ENCODE assay signal across 8 mouse cellular contexts in genomic region chr5:144964872-144965638, GRCm38 (mm10). TPM values are rescaled to one million over a fixed set of nuclear protein-coding genes. Genes with fewer than 3 reads are reported as not detected.
DNase-seq lines count a peak whose midpoint lies in the region; ATAC-seq and TF ChIP-seq lines count a peak whose summit lies in the region.

No protein-coding gene starts in this region.

- ATAC-seq in heart, embryonic 14.5 days (ENCODE audit: insufficient number of reproducible peaks, insufficient read depth, low FRiP score, low read depth) = peak; percentile 72
- ATAC-seq in liver, embryonic 14.5 days (ENCODE audit: insufficient read depth) = peak; percentile 76
- ATAC-seq in neural tube, embryonic 11.5 days (ENCODE audit: insufficient read depth, low FRiP score, low TSS enrichment) = peak; percentile 81
- peak; percentile 84 for ATAC-seq in stomach, embryonic 16.5 days (ENCODE audit: insufficient read depth, low FRiP score)

- peaks cover 8 to 23% of the 10 kb centered on the region in 2 experiments; a peak in 3 of 4 replicates for H3K4me1 ChIP-seq in CH12.LX (ENCODE audit: control insufficient read depth in 1 of 2, insufficient read depth in 2 of 2)
- peaks cover 17 to 34% of the 10 kb centered on the region in 2 experiments for H3K4me1 ChIP-seq in heart, embryonic 14.5 days (ENCODE audit: control insufficient read depth in 2 of 2, insufficient read depth in 2 of 2, low read length in 2 of 2)
- H3K4me1 ChIP-seq in liver, embryonic 14.5 days (replicated peaks; ENCODE audit: control insufficient read depth in 2 of 2, insufficient read depth in 2 of 2, low read length in 1 of 2) = peaks cover 0 to 7% of the 10 kb centered on the region in 2 experiments; a peak in 2 of 4 replicates
- peaks cover 5% of the 10 kb centered on the region; the same call in 1 of the 2 replicates for H3K4me1 ChIP-seq in neural tube, embryonic 11.5 days (ENCODE audit: control insufficient read depth, insufficient read depth, low read length)
- peaks cover 29% of the 10 kb centered on the region; the same call in 1 of the 2 replicates for H3K4me1 ChIP-seq in stomach, embryonic 16.5 days (ENCODE audit: control insufficient read depth, insufficient read depth, low read length)

- DNase-seq in CH12.LX (ENCODE audit: extremely low read depth) = peak; percentile 87
- DNase-seq in c-Kit-negative CD71-positive TER-119-positive erythroid progenitor cells, embryonic 14.5 days (ENCODE audit: low read depth, low spot score) = peak; percentile 8
- peak; percentile 54 for DNase-seq in fibroblast of lung, adult 2 months (ENCODE audit: low read depth)
- peak; percentile 95 for DNase-seq in kidney, postnatal 10 days
- peak; percentile 68 to 73 (median 68) for DNase-seq in liver, embryonic 14.5 days (ENCODE audit: low read depth in 3 of 3, low spot score in 3 of 3)
- peak; percentile 93 for DNase-seq in neural tube, embryonic 11.5 days (ENCODE audit: low spot score)

- WGBS in heart, embryonic 14.5 days = 2% methylated on average over 35 of the region's 56 CpGs
- WGBS in liver, embryonic 14.5 days (ENCODE audit: insufficient replicate concordance) = under 1% methylated on average over 23 of the region's 56 CpGs
- whole genome bisulfite sequencing in neural tube, embryonic 11.5 days = 3% methylated on average over 23 of the region's 56 CpGs
- WGBS in stomach, embryonic 16.5 days = under 1% methylated on average over 37 of the region's 56 CpGs

- TF ChIP-seq POLR2A in CH12.LX (IDR thresholded peaks at IDR 0.05; ENCODE audit: low read depth, low read length) = no peak

- TF ChIP-seq RAD21 in CH12.LX (IDR thresholded peaks at IDR 0.05; ENCODE audit: low read depth, low read length) = no peak

- in situ Hi-C loops in CH12.LX (cut with MboI; ENCODE audit: low pct_ligation_motif_present, low pct_unique_long_range_greater_than_20kb, low sequenced_read_pairs) = no loop called here

- H3K36me3 ChIP-seq in CH12.LX (replicated peaks in 1 of 2; ENCODE audit: control insufficient read depth in 1 of 2, insufficient read depth in 1 of 2, low read length in 1 of 2) = peaks cover 0 to 3% of the 10 kb centered on the region in 2 experiments
- H3K36me3 ChIP-seq in heart, embryonic 14.5 days (ENCODE audit: control insufficient read depth, insufficient read depth, low read length) = no peaks in the 10 kb centered on the region
- no peaks in the 10 kb centered on the region for H3K36me3 ChIP-seq in liver, embryonic 14.5 days (replicated peaks; ENCODE audit: control insufficient read depth, insufficient read depth, low read depth)
- H3K36me3 ChIP-seq in neural tube, embryonic 11.5 days (ENCODE audit: control insufficient read depth, insufficient read depth, low read length) = no peaks in the 10 kb centered on the region
- no peaks in the 10 kb centered on the region for H3K36me3 ChIP-seq in stomach, embryonic 16.5 days (ENCODE audit: control insufficient read depth, insufficient read depth, low read length)

- no peaks in the 10 kb centered on the region for H3K79me2 ChIP-seq in CH12.LX (replicated peaks; ENCODE audit: control insufficient read depth, extremely low read depth, insufficient read depth, poor library complexity, severe bottlenecking)

- H3K9me3 ChIP-seq in CH12.LX (replicated peaks; ENCODE audit: low read length) = no peaks in the 10 kb centered on the region
- H3K9me3 ChIP-seq in heart, embryonic 14.5 days (ENCODE audit: control insufficient read depth, low read length) = no peaks in the 10 kb centered on the region
- no peaks in the 10 kb centered on the region for H3K9me3 ChIP-seq in liver, embryonic 14.5 days (ENCODE audit: control insufficient read depth, low read length)
- no peaks in the 10 kb centered on the region for H3K9me3 ChIP-seq in neural tube, embryonic 11.5 days (ENCODE audit: control insufficient read depth, low read length)
- no peaks in the 10 kb centered on the region for H3K9me3 ChIP-seq in stomach, embryonic 16.5 days (replicated peaks; ENCODE audit: control insufficient read depth, low read length)

- H3K4me3 ChIP-seq in CH12.LX (replicated peaks in 1 of 3; ENCODE audit: low read depth in 2 of 3, low read length in 2 of 3, poor library complexity in 1 of 3) = peak overlapping the region; percentile 20 to 90 (median 71)
- peak overlapping the region; percentile 80 to 94 for H3K4me3 ChIP-seq in heart, embryonic 14.5 days (ENCODE audit: control insufficient read depth in 1 of 2, insufficient read depth in 1 of 2, low read depth in 1 of 2, low read length in 2 of 2)
- H3K4me3 ChIP-seq in liver, embryonic 14.5 days (ENCODE audit: insufficient read depth in 1 of 2, low read depth in 2 of 2, low read length in 2 of 2) = peak overlapping the region; percentile 50 to 67
- H3K4me3 ChIP-seq in neural tube, embryonic 11.5 days (ENCODE audit: low read depth, low read length) = peak overlapping the region; percentile 88
- H3K4me3 ChIP-seq in stomach, embryonic 16.5 days (replicated peaks; ENCODE audit: low read length) = peak overlapping the region; percentile 86

- no peak for TF ChIP-seq CTCF in CH12.LX (conservative IDR thresholded peaks at IDR 0.05 in 1 of 2, IDR thresholded peaks at IDR 0.05 in 1 of 2; ENCODE audit: low read depth in 2 of 2, low read length in 2 of 2)
- TF ChIP-seq CTCF in liver, embryonic 14.5 days (IDR thresholded peaks at IDR 0.05; ENCODE audit: low read depth) = no peak

- TF ChIP-seq EP300 in CH12.LX (IDR thresholded peaks at IDR 0.05; ENCODE audit: low read length) = no peak
- no peak for TF ChIP-seq EP300 in liver, embryonic 14.5 days (IDR thresholded peaks at IDR 0.05; ENCODE audit: low read depth)

- dilution Hi-C loops in CH12.LX (cut with MboI; ENCODE audit: extremely low pct_ligation_motif_present, extremely low pct_unique_long_range_greater_than_20kb, low sequenced_read_pairs) = no loop called here

- H3K9ac ChIP-seq in CH12.LX (ENCODE audit: insufficient read depth, low read depth) = peak overlapping the region; percentile 91
- H3K9ac ChIP-seq in heart, embryonic 14.5 days (ENCODE audit: low read length) = peak overlapping the region; percentile 96
- peak overlapping the region; percentile 29; the same call in 1 of the 2 replicates for H3K9ac ChIP-seq in liver, embryonic 14.5 days (replicated peaks)
- H3K9ac ChIP-seq in neural tube, embryonic 11.5 days (ENCODE audit: low read length) = peak overlapping the region; percentile 91
- peak overlapping the region; percentile 96 for H3K9ac ChIP-seq in stomach, embryonic 16.5 days (ENCODE audit: low read length)

- H3K4me2 ChIP-seq in CH12.LX (ENCODE audit: insufficient read depth, low read depth, poor library complexity, severe bottlenecking) = peak overlapping the region; percentile 50; the same call in 1 of the 2 replicates
- H3K4me2 ChIP-seq in heart, embryonic 14.5 days (ENCODE audit: low read length) = peak overlapping the region; percentile 87
- peak overlapping the region; percentile 76 for H3K4me2 ChIP-seq in liver, embryonic 14.5 days (ENCODE audit: low read depth)
- H3K4me2 ChIP-seq in neural tube, embryonic 11.5 days (ENCODE audit: low read depth) = peak overlapping the region; percentile 53
- H3K4me2 ChIP-seq in stomach, embryonic 16.5 days (ENCODE audit: low read depth, low read length) = peak overlapping the region; percentile 72

- no peak overlapping the region for H3K27ac ChIP-seq in CH12.LX (ENCODE audit: insufficient read depth, low read depth)
- peak overlapping the region; percentile 52 to 90; a peak in 3 of 4 replicates for H3K27ac ChIP-seq in heart, embryonic 14.5 days (replicated peaks in 1 of 2; ENCODE audit: control insufficient read depth in 1 of 2, insufficient read depth in 1 of 2, low read depth in 2 of 2, low read length in 2 of 2)
- no peak overlapping the region for H3K27ac ChIP-seq in liver, embryonic 14.5 days
- peak overlapping the region; percentile 78; the same call in 1 of the 2 replicates for H3K27ac ChIP-seq in neural tube, embryonic 11.5 days (ENCODE audit: low read depth, low read length)
- peak overlapping the region; percentile 96 for H3K27ac ChIP-seq in stomach, embryonic 16.5 days (ENCODE audit: low read length)

- H3K27me3 ChIP-seq in CH12.LX (replicated peaks) = peaks cover 37% of the 10 kb centered on the region
- peaks cover 5% of the 10 kb centered on the region; the same call in 1 of the 2 replicates for H3K27me3 ChIP-seq in heart, embryonic 14.5 days (ENCODE audit: control insufficient read depth, insufficient read depth, low read length)
- H3K27me3 ChIP-seq in liver, embryonic 14.5 days (ENCODE audit: control insufficient read depth, insufficient read depth, low read length) = peaks cover 24% of the 10 kb centered on the region
- no peaks in the 10 kb centered on the region for H3K27me3 ChIP-seq in neural tube, embryonic 11.5 days (ENCODE audit: control insufficient read depth, insufficient read depth, low read length)
- no peaks in the 10 kb centered on the region; the same call in 1 of the 2 replicates for H3K27me3 ChIP-seq in stomach, embryonic 16.5 days (ENCODE audit: control insufficient read depth, insufficient read depth, low read length)

TF ChIP-seq in CH12.LX, 34 proteins besides CTCF, POLR2A, EP300 and RAD21:
- no peak for TF ChIP-seq USF1 (IDR thresholded peaks at IDR 0.05; ENCODE audit: low read depth, low read length)
- TF ChIP-seq MAZ (IDR thresholded peaks at IDR 0.05; ENCODE audit: low read depth, low read length) = 0 out of 2 replicates have a peak, but pooled peaks have one; percentile 29

RNA-seq across cellular contexts. Expression of gene Smurf1, which starts 0.6 kb away (rescaled TPM):
- total RNA-seq in CH12.LX (2012; rRNA removed) = 4.1 and 4.3 TPM in 2 replicates
- total RNA-seq in CH12.LX (2014; rRNA removed) = 2.9 and 3.1 TPM in 2 replicates
- 6.6 and 7.2 TPM in 2 replicates for polyA plus RNA-seq in CH12.LX (2012; ENCODE audit: insufficient read length, low read depth)
- polyA plus RNA-seq in heart, embryonic 14.5 days (2014; fragmentation: Nextera tagmentation; extraction: Ambion mirVana) = 16.6 and 18.0 TPM in 2 replicates
- 1.4 and 1.5 TPM in 2 replicates for polyA plus RNA-seq in liver, embryonic 14.5 days (2012; rRNA removed)
- 1.2 and 1.7 TPM in 2 replicates for polyA plus RNA-seq in liver, embryonic 14.5 days (2014; fragmentation: Nextera tagmentation; extraction: Ambion mirVana)
- 19.6 and 21.3 TPM in 2 replicates for polyA plus RNA-seq in neural tube, embryonic 11.5 days (2014; fragmentation: Nextera tagmentation; extraction: Ambion mirVana)
- 7.0 and 7.7 TPM in 2 replicates for polyA plus RNA-seq in stomach, embryonic 16.5 days (2015; fragmentation: Nextera tagmentation; extraction: Ambion mirVana)

Comparison
In these comparisons a context has a peak if more than half of its experiments do, and no peak if none do; other contexts are left out.
1. DNase-seq: peak in every context shown above with its lines; median percentile 95 in kidney, postnatal 10 days; 93 in neural tube, embryonic 11.5 days; 87 in CH12.LX; 68 in liver, embryonic 14.5 days; 54 in fibroblast of lung, adult 2 months; 8 in c-Kit-negative CD71-positive TER-119-positive erythroid progenitor cells, embryonic 14.5 days.
2. H3K27ac ChIP-seq: peak in heart, embryonic 14.5 days (2 of 2), neural tube, embryonic 11.5 days (single experiment) and stomach, embryonic 16.5 days (single experiment); none in CH12.LX (single experiment) and liver, embryonic 14.5 days (single experiment).
3. H3K9ac ChIP-seq: peak in every context shown above with its lines; median percentile 96 in heart, embryonic 14.5 days; 96 in stomach, embryonic 16.5 days; 91 in CH12.LX; 91 in neural tube, embryonic 11.5 days; 29 in liver, embryonic 14.5 days.
4. Peak in every context shown above with its lines, with median percentiles within 50 percentile points of each other: H3K4me2 ChIP-seq, H3K4me3 ChIP-seq and ATAC-seq.